Mouse (Mus musculus): ENCODE data around the gene Pipox. TPM values are rescaled to one million over a fixed set of nuclear protein-coding genes. Genes with fewer than 3 reads are reported as not detected.

Gene Pipox
- total and polyA plus RNA-seq, 2 experiments from 2014 or later: 3.6 to 5.1 TPM

GRCm38 (mm10) chr11:77876760-77877148 is 17.1 kb downstream of the Pipox start:
- Histone ChIP-seq H3K4me2 (ENCODE audit: low read depth, low read length, poor library complexity, severe bottlenecking) (no peak overlapping the region), H3K4me1 (ENCODE audit: insufficient read depth, low read length) (peaks cover 18% of the 10 kb centered on the region), H3K4me3 (ENCODE audit: low read depth, low read length) (no peak overlapping the region), H3K27me3 (ENCODE audit: insufficient read depth, low read length) (no peaks in the 10 kb centered on the region), H3K36me3 (ENCODE audit: insufficient read depth, low read length) (no peaks in the 10 kb centered on the region), H3K9me3 (ENCODE audit: low read length) (no peaks in the 10 kb centered on the region), H3K27ac (ENCODE audit: low read depth, low read length) (peak overlapping the region; percentile 69), H3K9ac (replicated peaks; ENCODE audit: low read length, poor library complexity, severe bottlenecking) (peak overlapping the region; percentile 36)
- ATAC-seq (ENCODE audit: low FRiP score) (no peak), DNase-seq (ENCODE audit: low spot score) (no peak)
- 39% methylated on average over 11 of the region's 11 CpGs for WGBS
- no peak for TF ChIP-seq CTCF (IDR thresholded peaks at IDR 0.05)

GRCm38 (mm10) chr11:77875847-77876759 is 17.8 kb downstream of the Pipox start:
- peak overlapping the region; percentile 36 for H3K9ac ChIP-seq (replicated peaks; ENCODE audit: low read length, poor library complexity, severe bottlenecking)
- no peaks in the 10 kb centered on the region for H3K36me3 ChIP-seq (ENCODE audit: insufficient read depth, low read length)
- DNase-seq (ENCODE audit: low spot score) (no peak), ATAC-seq (ENCODE audit: low FRiP score) (no peak)
- no peak overlapping the region for H3K4me2 ChIP-seq (ENCODE audit: low read depth, low read length, poor library complexity, severe bottlenecking)
- H3K9me3 ChIP-seq (ENCODE audit: low read length): no peaks in the 10 kb centered on the region
- H3K27me3 ChIP-seq (ENCODE audit: insufficient read depth, low read length): no peaks in the 10 kb centered on the region
- H3K27ac ChIP-seq (ENCODE audit: low read depth, low read length): peak overlapping the region; percentile 69
- no peak for TF ChIP-seq CTCF (IDR thresholded peaks at IDR 0.05)
- H3K4me1 ChIP-seq (ENCODE audit: insufficient read depth, low read length): peaks cover 23% of the 10 kb centered on the region
- H3K4me3 ChIP-seq (ENCODE audit: low read depth, low read length): no peak overlapping the region
- 33% methylated on average over 26 of the region's 26 CpGs for WGBS

GRCm38 (mm10) chr11:77875269-77875668 is 18.6 kb downstream of the Pipox start:
- DNase-seq (ENCODE audit: low spot score) (no peak), ATAC-seq (ENCODE audit: low FRiP score) (no peak)
- no peak overlapping the region for H3K4me2 ChIP-seq (ENCODE audit: low read depth, low read length, poor library complexity, severe bottlenecking)
- H3K27me3 ChIP-seq (ENCODE audit: insufficient read depth, low read length): no peaks in the 10 kb centered on the region
- H3K9ac ChIP-seq (replicated peaks; ENCODE audit: low read length, poor library complexity, severe bottlenecking): no peak overlapping the region
- TF ChIP-seq CTCF (IDR thresholded peaks at IDR 0.05): no peak
- H3K27ac ChIP-seq (ENCODE audit: low read depth, low read length): no peak overlapping the region
- H3K4me1 ChIP-seq (ENCODE audit: insufficient read depth, low read length): peaks cover 23% of the 10 kb centered on the region
- no peaks in the 10 kb centered on the region for H3K36me3 ChIP-seq (ENCODE audit: insufficient read depth, low read length)
- no peak overlapping the region for H3K4me3 ChIP-seq (ENCODE audit: low read depth, low read length)
- 30% methylated on average over 5 of the region's 5 CpGs for WGBS
- H3K9me3 ChIP-seq (ENCODE audit: low read length): no peaks in the 10 kb centered on the region

GRCm38 (mm10) chr11:77874685-77875231 is 19.1 kb downstream of the Pipox start:
- Histone ChIP-seq H3K27ac (ENCODE audit: low read depth, low read length) (no peak overlapping the region), H3K9ac (replicated peaks; ENCODE audit: low read length, poor library complexity, severe bottlenecking) (0 out of 2 replicates have a peak overlapping the region, but pooled peaks have one; percentile 19), H3K36me3 (ENCODE audit: insufficient read depth, low read length) (no peaks in the 10 kb centered on the region), H3K27me3 (ENCODE audit: insufficient read depth, low read length) (no peaks in the 10 kb centered on the region), H3K9me3 (ENCODE audit: low read length) (no peaks in the 10 kb centered on the region), H3K4me1 (ENCODE audit: insufficient read depth, low read length) (peaks cover 23% of the 10 kb centered on the region), H3K4me2 (ENCODE audit: low read depth, low read length, poor library complexity, severe bottlenecking) (no peak overlapping the region), H3K4me3 (ENCODE audit: low read depth, low read length) (no peak overlapping the region)
- 41% methylated on average over 6 of the region's 6 CpGs for WGBS
- no peak for TF ChIP-seq CTCF (IDR thresholded peaks at IDR 0.05)
- ATAC-seq (ENCODE audit: low FRiP score) (no peak), DNase-seq (ENCODE audit: low spot score) (no peak)

- 43% methylated on average over 3 of the region's 3 CpGs for WGBS
- Histone ChIP-seq H3K4me2 (ENCODE audit: low read depth, low read length, poor library complexity, severe bottlenecking) (no peak overlapping the region), H3K27ac (ENCODE audit: low read depth, low read length) (no peak overlapping the region), H3K9me3 (ENCODE audit: low read length) (no peaks in the 10 kb centered on the region), H3K4me1 (ENCODE audit: insufficient read depth, low read length) (peaks cover 25% of the 10 kb centered on the region), H3K4me3 (ENCODE audit: low read depth, low read length) (no peak overlapping the region), H3K27me3 (ENCODE audit: insufficient read depth, low read length) (no peaks in the 10 kb centered on the region), H3K36me3 (ENCODE audit: insufficient read depth, low read length) (no peaks in the 10 kb centered on the region), H3K9ac (replicated peaks; ENCODE audit: low read length, poor library complexity, severe bottlenecking) (no peak overlapping the region)
- no peak for ATAC-seq (ENCODE audit: low FRiP score)
- no peak for TF ChIP-seq CTCF (IDR thresholded peaks at IDR 0.05)
- DNase-seq (ENCODE audit: low spot score): no peak
Observed at GRCm38 (mm10) chr11:77873116-77873515, 20.8 kb downstream of the Pipox start.

GRCm38 (mm10) chr11:77872685-77873084 is 21.2 kb downstream of the Pipox start:
- peaks cover 29% of the 10 kb centered on the region for H3K4me1 ChIP-seq (ENCODE audit: insufficient read depth, low read length)
- 15% methylated on average over 7 of the region's 7 CpGs for WGBS
- no peaks in the 10 kb centered on the region for H3K27me3 ChIP-seq (ENCODE audit: insufficient read depth, low read length)
- H3K9ac ChIP-seq (replicated peaks; ENCODE audit: low read length, poor library complexity, severe bottlenecking): no peak overlapping the region
- H3K27ac ChIP-seq (ENCODE audit: low read depth, low read length): 0 out of 2 replicates have a peak overlapping the region, but pooled peaks have one; percentile 43
- H3K4me3 ChIP-seq (ENCODE audit: low read depth, low read length): no peak overlapping the region
- ATAC-seq (ENCODE audit: low FRiP score) (0 out of 2 replicates have a peak, but pooled peaks have one; percentile 3), DNase-seq (ENCODE audit: low spot score) (no peak)
- H3K4me2 ChIP-seq (ENCODE audit: low read depth, low read length, poor library complexity, severe bottlenecking): peak overlapping the region; percentile 22
- H3K36me3 ChIP-seq (ENCODE audit: insufficient read depth, low read length): no peaks in the 10 kb centered on the region
- H3K9me3 ChIP-seq (ENCODE audit: low read length): no peaks in the 10 kb centered on the region
- peak; percentile 13; the same call in 1 of the 2 replicates for TF ChIP-seq CTCF (IDR thresholded peaks at IDR 0.05)
